Mouse (Mus musculus) midbrain, embryonic 10.5 days (tissue): Measurements from ENCODE around the gene Pcbp4. TPM values are rescaled to one million over a fixed set of nuclear protein-coding genes. Genes with fewer than 3 reads are reported as not detected.

Experiments
- DNase-seq: peaks from one replicate; pipeline ENCODE4 v3.0.0-alpha.2; 2017; ENCODE audit warnings: low spot score
- H3K27ac ChIP-seq: fragments of 300-500 bp; sonication (generic); replicated peaks from 2 replicates; pipeline ENCODE4 v1.5.1; 2016; ENCODE audit warnings: mild to moderate bottlenecking
- H3K27me3 ChIP-seq: fragments of 300-500 bp; sonication (generic); 2 replicates; pipeline ENCODE4 v1.6.1; 2016; ENCODE audit warnings: low read depth, mild to moderate bottlenecking; ENCODE audit not compliant: poor library complexity, severe bottlenecking
- H3K36me3 ChIP-seq: fragments of 300-500 bp; sonication (generic); 2 replicates; pipeline ENCODE4 v1.6.1; 2016; ENCODE audit warnings: mild to moderate bottlenecking, moderate library complexity
- H3K4me1 ChIP-seq: fragments of 300-500 bp; sonication (generic); 2 replicates; pipeline ENCODE4 v1.6.1; 2016
- H3K4me3 ChIP-seq: fragments of 300-500 bp; sonication (generic); 2 replicates; pipeline ENCODE4 v1.5.1; 2016; ENCODE audit warnings: mild to moderate bottlenecking, moderate library complexity
- H3K9me3 ChIP-seq: fragments of 300-500 bp; sonication (generic); replicated peaks from 2 replicates; pipeline ENCODE4 v1.6.1; 2016; ENCODE audit warnings: mild to moderate bottlenecking
- WGBS: fragments of 180-500 bp; shearing (Covaris S2); methylation state at CpG from one replicate; pipeline ENCODE4 v1.1.7; 2016; 5-methylcytosine and 5-hydroxymethylcytosine counted together
- polyA plus RNA-seq: library from polyadenylated mRNA; unstranded; fragments of >200 nt; fragmentation: Nextera tagmentation; extraction: Ambion mirVana; gene quantifications from 2 replicates; pipeline ENCODE4 v1.2.1, GENCODE M21; 2016

The Pcbp4 gene
- polyA plus RNA-seq, 1 experiment from 2014 or later, result 385 TPM

GRCm38 (mm10) chr9:106448498-106449031 is 4.5 kb upstream of the Pcbp4 start:
- DNase-seq, result peak; percentile 62
- peaks cover 90% of the 10 kb centered on the region for H3K4me1 ChIP-seq
- no peaks in the 10 kb centered on the region for H3K9me3 ChIP-seq
- H3K27me3 ChIP-seq, result peaks cover 12% of the 10 kb centered on the region; the same call in 1 of the 2 replicates
- peak overlapping the region; percentile 87 for H3K27ac ChIP-seq
- H3K4me3 ChIP-seq, result peak overlapping the region; percentile 62
- H3K36me3 ChIP-seq, result no peaks in the 10 kb centered on the region
- under 1% methylated on average over 23 of the region's 23 CpGs for WGBS

GRCm38 (mm10) chr9:106449947-106450346 is 3.1 kb upstream of the Pcbp4 start:
- peaks cover 94% of the 10 kb centered on the region for H3K4me1 ChIP-seq
- H3K9me3 ChIP-seq, result no peaks in the 10 kb centered on the region
- no peak for DNase-seq
- WGBS, result 93% methylated on average over 8 of the region's 8 CpGs
- no peak overlapping the region for H3K4me3 ChIP-seq
- H3K27me3 ChIP-seq, result peaks cover 12% of the 10 kb centered on the region; the same call in 1 of the 2 replicates
- 0 out of 2 replicates have a peak overlapping the region, but pooled peaks have one; percentile 99 for H3K27ac ChIP-seq
- no peaks in the 10 kb centered on the region for H3K36me3 ChIP-seq

GRCm38 (mm10) chr9:106450661-106451060 is 2.4 kb upstream of the Pcbp4 start:
- Histone ChIP-seq H3K4me1 (peaks cover 94% of the 10 kb centered on the region), H3K27ac (peak overlapping the region; percentile 99)

GRCm38 (mm10) chr9:106451298-106451697 is 1.8 kb upstream of the Pcbp4 start:
- WGBS, result 87% methylated on average over 11 of the region's 11 CpGs
- Histone ChIP-seq H3K4me1 (peaks cover 94% of the 10 kb centered on the region), H3K4me3 (peak overlapping the region; percentile 94), H3K27ac (peak overlapping the region; percentile 99), H3K27me3 (peaks cover 12% of the 10 kb centered on the region; the same call in 1 of the 2 replicates), H3K36me3 (peaks cover 5% of the 10 kb centered on the region), H3K9me3 (no peaks in the 10 kb centered on the region)
- no peak for DNase-seq

More at GRCm38 (mm10) chr9:106450661-106451060, 2.4 kb upstream of the Pcbp4 start:
- Histone ChIP-seq H3K36me3 (no peaks in the 10 kb centered on the region), H3K4me3 (no peak overlapping the region), H3K27me3 (peaks cover 12% of the 10 kb centered on the region; the same call in 1 of the 2 replicates), H3K9me3 (no peaks in the 10 kb centered on the region)
- 27% methylated on average over 9 of the region's 9 CpGs for WGBS
- DNase-seq, result no peak

GRCm38 (mm10) chr9:106451899-106452298 is 1.2 kb upstream of the Pcbp4 start:
- Histone ChIP-seq H3K9me3 (no peaks in the 10 kb centered on the region), H3K27ac (peak overlapping the region; percentile 99), H3K4me1 (peaks cover 94% of the 10 kb centered on the region), H3K27me3 (peaks cover 12% of the 10 kb centered on the region; the same call in 1 of the 2 replicates), H3K36me3 (peaks cover 11% of the 10 kb centered on the region), H3K4me3 (peak overlapping the region; percentile 94)
- DNase-seq, result no peak
- 51% methylated on average over 2 of the region's 2 CpGs for WGBS

GRCm38 (mm10) chr9:106452351-106452750 is 740 bp upstream of the Pcbp4 start:
- Histone ChIP-seq H3K27me3 (peaks cover 12% of the 10 kb centered on the region; the same call in 1 of the 2 replicates), H3K9me3 (no peaks in the 10 kb centered on the region), H3K4me1 (peaks cover 94% of the 10 kb centered on the region), H3K27ac (peak overlapping the region; percentile 99), H3K36me3 (peaks cover 15% of the 10 kb centered on the region), H3K4me3 (peak overlapping the region; percentile 94)
- no peak for DNase-seq
- WGBS, result 20% methylated on average over 6 of the region's 6 CpGs

- DNase-seq, result peak; percentile 81
- Histone ChIP-seq H3K27ac (peak overlapping the region; percentile 99), H3K36me3 (peaks cover 20% of the 10 kb centered on the region), H3K4me3 (peak overlapping the region; percentile 94), H3K9me3 (no peaks in the 10 kb centered on the region), H3K4me1 (peaks cover 94% of the 10 kb centered on the region), H3K27me3 (peaks cover 12% of the 10 kb centered on the region; the same call in 1 of the 2 replicates)
- WGBS, result 0% methylated on average over 6 of the region's 7 CpGs
Observed at GRCm38 (mm10) chr9:106452821-106453220, 270 bp upstream of the Pcbp4 start.

- peak; percentile 64 for DNase-seq
- Histone ChIP-seq H3K4me3 (peak overlapping the region; percentile 94), H3K27me3 (peaks cover 12% of the 10 kb centered on the region; the same call in 1 of the 2 replicates), H3K4me1 (peaks cover 94% of the 10 kb centered on the region), H3K9me3 (no peaks in the 10 kb centered on the region), H3K27ac (peak overlapping the region; percentile 99), H3K36me3 (peaks cover 34% of the 10 kb centered on the region)
- under 1% methylated on average over 20 of the region's 20 CpGs for WGBS
Observed at GRCm38 (mm10) chr9:106454071-106454761, 1.1 kb downstream of the Pcbp4 start.

- Histone ChIP-seq H3K9me3 (no peaks in the 10 kb centered on the region), H3K4me3 (peak overlapping the region; percentile 94), H3K27me3 (peaks cover 9% of the 10 kb centered on the region; the same call in 1 of the 2 replicates), H3K27ac (peak overlapping the region; percentile 99), H3K4me1 (peaks cover 94% of the 10 kb centered on the region), H3K36me3 (peaks cover 43% of the 10 kb centered on the region)
- WGBS, result 2% methylated on average over 17 of the region's 17 CpGs
- DNase-seq, result peak; percentile 80
Observed at GRCm38 (mm10) chr9:106454888-106455681, 2.0 kb downstream of the Pcbp4 start.

GRCm38 (mm10) chr9:106456325-106457162 is 3.5 kb downstream of the Pcbp4 start:
- Histone ChIP-seq H3K27me3 (0 out of 2 replicates have a peak, but pooled peaks cover 4% of the 10 kb centered on the region), H3K4me1 (peaks cover 88% of the 10 kb centered on the region), H3K36me3 (peaks cover 57% of the 10 kb centered on the region), H3K27ac (peak overlapping the region; percentile 99), H3K4me3 (peak overlapping the region; percentile 94), H3K9me3 (no peaks in the 10 kb centered on the region)
- WGBS, result 28% methylated on average over 15 of the region's 15 CpGs
- peak; percentile 82 for DNase-seq

- Histone ChIP-seq H3K36me3 (peaks cover 64% of the 10 kb centered on the region), H3K4me1 (peaks cover 88% of the 10 kb centered on the region), H3K4me3 (peak overlapping the region; percentile 94), H3K27me3 (peaks cover 5% of the 10 kb centered on the region; the same call in 1 of the 2 replicates), H3K9me3 (no peaks in the 10 kb centered on the region), H3K27ac (peak overlapping the region; percentile 99)
- 48% methylated on average over 9 of the region's 9 CpGs for WGBS
- DNase-seq, result no peak
Observed at GRCm38 (mm10) chr9:106457163-106457559, 4.1 kb downstream of the Pcbp4 start.

GRCm38 (mm10) chr9:106457920-106458319 is 4.8 kb downstream of the Pcbp4 start:
- DNase-seq, result no peak
- Histone ChIP-seq H3K4me1 (peaks cover 85% of the 10 kb centered on the region), H3K4me3 (peak overlapping the region; percentile 94), H3K36me3 (peaks cover 71% of the 10 kb centered on the region), H3K27me3 (peaks cover 10% of the 10 kb centered on the region), H3K9me3 (no peaks in the 10 kb centered on the region), H3K27ac (peak overlapping the region; percentile 99)
- WGBS, result 67% methylated on average over 5 of the region's 5 CpGs
